Mouse (Mus musculus): ENCODE measurements around the gene Defb41.

GRCm38 (mm10) chr1:18265038-18265437 is at the start of gene Defb41:
- no peak for TF ChIP-seq MAX (IDR thresholded peaks at IDR 0.05)
- no peak for TF ChIP-seq MYOG (IDR thresholded peaks at IDR 0.05; ENCODE audit: control insufficient read depth, extremely low read depth, insufficient read length)
- TF ChIP-seq CTCF (IDR thresholded peaks at IDR 0.05; ENCODE audit: control insufficient read depth, insufficient read depth, insufficient read length): no peak
- TF ChIP-seq FOSL1 (IDR thresholded peaks at IDR 0.05; ENCODE audit: insufficient read depth, low read length, poor library complexity, severe bottlenecking): no peak
- no peak for TF ChIP-seq MYOD1 (IDR thresholded peaks at IDR 0.05; ENCODE audit: control insufficient read depth, insufficient read length, low read depth)
- no peak for TF ChIP-seq CEBPB (IDR thresholded peaks at IDR 0.05; ENCODE audit: low read depth)
- TF ChIP-seq USF1 (IDR thresholded peaks at IDR 0.05; ENCODE audit: low read depth): no peak
